Mouse (Mus musculus) megakaryocyte, embryonic 14.5 days (primary cell): Measurements from ENCODE around the gene Med11.
"Not testable (repeated sequence)": the region's sequence is repeated elsewhere in the genome, so short reads cannot be mapped to it uniquely, and the experiment has no call there.

ENCODE experiments used
- FLI1 ChIP-seq: IDR thresholded peaks from 2 replicates; pipeline ENCODE4 v1.6.1; 2012; ENCODE audit warnings: low read length, inconsistent platforms, mixed read lengths
- GATA1 ChIP-seq: IDR thresholded peaks from 3 replicates; pipeline ENCODE4 v1.6.1; 2012; ENCODE audit warnings: mixed read lengths, low read length, inconsistent platforms, borderline replicate concordance

- TF ChIP-seq GATA1, FLI1: not testable (repeated sequence)
Observed at GRCm38 (mm10) chr11:70473291-70473690, 21.6 kb downstream of the Med11 start.
